Mouse (Mus musculus) spleen, adult 2 months (tissue): ENCODE measurements around the gene Ints11. TPM values are rescaled to one million over a fixed set of nuclear protein-coding genes. Genes with fewer than 3 reads are reported as not detected.

ENCODE experiments used
- DNase-seq, 2 experiments: peaks; one replicate each; pipeline versions ENCODE4 v3.0.0 to v3.0.0-alpha.2; 2012 to 2021; ENCODE audit warnings: low spot score in 2 of 2, low read depth in 1 of 2
- H3K27ac ChIP-seq: fragments of 200-500 bp; 2 replicates; pipeline ENCODE4 v1.5.1; 2012; ENCODE audit warnings: low read length, inconsistent platforms; ENCODE audit not compliant: insufficient read depth
- H3K27me3 ChIP-seq: fragments of 200-500 bp; 2 replicates; pipeline ENCODE4 v1.6.1; 2012; ENCODE audit warnings: mild to moderate bottlenecking, moderate library complexity, low read length, inconsistent platforms; ENCODE audit not compliant: control insufficient read depth, insufficient read depth
- H3K36me3 ChIP-seq: fragments of 200-500 bp; 2 replicates; pipeline ENCODE4 v1.6.1; 2012; ENCODE audit warnings: mild to moderate bottlenecking, low read length, inconsistent platforms; ENCODE audit not compliant: control insufficient read depth, insufficient read depth
- H3K4me1 ChIP-seq: fragments of 200-500 bp; 2 replicates; pipeline ENCODE4 v1.6.1; 2011; ENCODE audit warnings: inconsistent platforms; ENCODE audit not compliant: control insufficient read depth, insufficient read depth, insufficient read length
- H3K4me3 ChIP-seq: fragments of 200-500 bp; 2 replicates; pipeline ENCODE4 v1.5.1; 2011; ENCODE audit warnings: mild to moderate bottlenecking, inconsistent platforms; ENCODE audit not compliant: insufficient read depth, insufficient read length; ENCODE audit errors: extremely low read depth
- CTCF ChIP-seq: fragments of 200-500 bp; IDR thresholded peaks from 2 replicates; pipeline ENCODE4 v1.5.1; 2011; ENCODE audit warnings: mild to moderate bottlenecking, inconsistent platforms; ENCODE audit not compliant: insufficient read depth, insufficient read length, insufficient replicate concordance; ENCODE audit errors: extremely low read depth
- POLR2A ChIP-seq: fragments of 200-500 bp; IDR thresholded peaks from 2 replicates; pipeline ENCODE4 v1.6.1; 2011; ENCODE audit warnings: low read depth, low read length, inconsistent platforms
- WGBS: fragments of 180-500 bp; shearing (Covaris S2); methylation state at CpG from one replicate; pipeline ENCODE4 v1.1.7; 2018; 5-methylcytosine and 5-hydroxymethylcytosine counted together
- polyA plus RNA-seq: library from polyadenylated mRNA; depleted of rRNA; stranded (reverse); fragments of >200 nt; gene quantifications from 2 replicates; pipeline ENCODE4 v1.2.3, GENCODE M21; 2012

Gene Ints11
- polyA plus RNA-seq, 1 experiment = 31.8 TPM

DNA sequence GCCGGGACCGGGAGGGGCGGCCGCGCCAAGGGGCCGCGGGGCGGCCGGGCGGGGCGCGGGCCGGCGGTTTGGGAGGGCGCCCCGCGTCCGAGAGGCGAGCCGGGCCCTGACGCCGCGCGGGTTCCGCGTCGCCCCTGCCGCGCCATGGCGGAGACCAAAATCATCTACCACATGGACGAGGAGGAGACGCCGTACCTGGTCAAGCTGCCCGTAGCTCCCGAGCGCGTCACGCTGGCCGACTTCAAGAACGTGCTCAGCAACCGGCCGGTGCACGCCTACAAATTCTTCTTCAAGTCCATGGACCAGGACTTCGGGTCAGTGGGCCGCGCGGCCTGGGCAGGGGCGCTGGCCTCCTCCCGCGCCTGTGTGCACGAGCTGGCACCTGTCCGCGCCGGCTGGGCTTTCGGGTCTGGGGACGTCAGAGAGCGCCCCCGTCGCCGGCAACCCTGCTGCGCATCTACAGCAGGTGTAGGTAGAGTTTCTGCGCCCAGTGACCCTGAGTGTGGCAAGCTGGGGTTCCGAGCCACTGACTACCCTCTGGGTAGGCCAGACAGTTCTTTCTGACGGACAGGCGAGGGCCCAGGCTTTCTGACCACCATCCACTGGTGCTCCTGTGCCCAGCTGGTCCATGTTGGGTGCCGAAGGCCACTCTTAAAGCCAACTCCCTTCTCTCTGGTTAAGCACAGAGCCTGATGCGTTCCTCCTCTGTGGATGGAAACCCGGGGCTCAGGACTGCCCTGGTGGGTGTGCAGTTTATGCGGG is 21.6 kb upstream of the Ints11 start:
- DNase-seq = peak in 1 of 2 experiments; percentile 37
- no peak overlapping the region; the same call in 1 of the 2 replicates for H3K27ac ChIP-seq

DNA sequence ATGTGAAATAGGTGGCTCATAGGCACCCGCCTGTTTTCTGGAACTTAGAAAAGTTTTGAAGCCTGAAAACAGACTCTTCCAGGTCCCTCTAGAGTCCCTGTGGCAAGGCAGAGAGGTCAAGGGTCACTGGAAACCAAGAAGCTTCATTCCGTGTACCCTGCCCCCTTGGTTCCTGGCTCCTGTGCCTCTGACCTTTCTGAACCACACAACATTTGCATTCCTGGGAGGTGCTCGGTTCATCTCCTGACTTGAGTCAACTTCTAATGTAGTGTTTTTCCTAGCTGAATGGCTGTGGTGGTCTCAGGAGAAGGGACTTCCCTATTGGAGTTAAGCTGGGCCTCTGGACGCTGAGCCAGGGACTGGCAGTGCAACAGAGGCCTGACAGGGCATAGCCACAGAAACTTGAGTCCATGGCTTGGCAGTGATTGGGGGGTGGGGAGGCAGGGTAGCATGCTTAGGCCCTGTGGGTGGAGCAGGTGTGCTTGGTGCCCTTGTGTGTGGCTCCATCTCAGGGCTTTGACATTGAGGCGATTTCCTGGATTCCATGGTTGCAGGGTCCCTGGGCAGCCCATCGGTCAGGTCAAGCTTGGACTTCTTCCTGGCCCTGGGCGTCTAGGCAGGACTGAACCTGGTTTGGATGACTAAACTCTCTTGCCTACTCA is 20.8 kb upstream of the Ints11 start:
- peaks cover 16% of the 10 kb centered on the region; the same call in 1 of the 2 replicates for H3K4me1 ChIP-seq
- no peak for DNase-seq
- no peaks in the 10 kb centered on the region for H3K27me3 ChIP-seq
- no peak overlapping the region for H3K27ac ChIP-seq
- H3K4me3 ChIP-seq = peak overlapping the region; percentile 75; the same call in 1 of the 2 replicates
- no peak for TF ChIP-seq CTCF
- 79% methylated on average over 7 of the region's 7 CpGs for WGBS
- no peaks in the 10 kb centered on the region for H3K36me3 ChIP-seq

More for the DNA sequence above, 21.6 kb upstream of the Ints11 start:
- Histone ChIP-seq H3K36me3 (no peaks in the 10 kb centered on the region), H3K27me3 (no peaks in the 10 kb centered on the region), H3K4me3 (peak overlapping the region; percentile 75), H3K4me1 (peaks cover 16% of the 10 kb centered on the region; the same call in 1 of the 2 replicates)
- whole genome bisulfite sequencing = 3% methylated on average over 65 of the region's 69 CpGs
- no peak for TF ChIP-seq CTCF
- no peak for TF ChIP-seq POLR2A

- H3K27me3 ChIP-seq = no peaks in the 10 kb centered on the region
- H3K4me1 ChIP-seq = peaks cover 16% of the 10 kb centered on the region; the same call in 1 of the 2 replicates
- H3K27ac ChIP-seq = no peak overlapping the region
- no peak for DNase-seq
- no peak overlapping the region for H3K4me3 ChIP-seq
- TF ChIP-seq CTCF (no peak), POLR2A (no peak)
- 75% methylated on average over 2 of the region's 2 CpGs for WGBS
- no peaks in the 10 kb centered on the region; the same call in 1 of the 2 replicates for H3K36me3 ChIP-seq
Measured at GRCm38 (mm10) chr4:155849391-155849790, 20.0 kb upstream of the Ints11 start.

DNA sequence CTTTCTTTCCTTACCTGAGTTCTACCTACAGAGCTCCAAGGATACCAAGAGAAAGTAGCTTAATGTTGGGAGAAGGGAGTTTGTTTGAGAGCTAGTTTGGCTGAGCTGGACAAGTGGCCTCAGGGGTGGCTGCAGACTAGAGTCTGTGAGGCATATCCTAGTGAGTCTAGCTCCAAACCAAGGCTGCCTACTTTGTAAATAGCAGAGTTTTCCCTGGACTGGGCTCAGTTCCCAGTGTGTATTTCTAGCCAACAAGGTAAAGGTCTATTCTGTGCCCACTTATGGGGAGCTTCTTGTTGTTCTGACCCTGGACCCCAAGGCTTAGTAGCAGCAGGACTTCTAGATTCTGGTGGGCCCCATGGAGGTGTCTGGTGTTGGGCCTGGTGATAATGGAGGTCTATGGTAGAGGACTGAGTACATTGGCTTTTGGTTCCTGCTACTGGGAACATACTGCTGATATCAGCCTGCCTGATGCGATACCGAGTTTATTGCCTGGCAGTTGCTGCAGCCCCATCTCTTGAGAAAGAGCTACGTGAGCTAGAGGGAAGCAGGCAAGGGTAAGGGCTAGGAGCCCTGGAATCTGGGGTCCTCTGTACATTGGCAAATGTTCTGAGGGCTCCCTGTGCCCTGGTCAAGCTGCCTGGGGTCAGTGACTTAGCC is 19.4 kb upstream of the Ints11 start:
- 89% methylated on average over 3 of the region's 3 CpGs for WGBS
- Histone ChIP-seq H3K4me1 (peaks cover 16% of the 10 kb centered on the region; the same call in 1 of the 2 replicates), H3K36me3 (peaks cover 3% of the 10 kb centered on the region), H3K27ac (no peak overlapping the region), H3K4me3 (no peak overlapping the region), H3K27me3 (no peaks in the 10 kb centered on the region)
- DNase-seq = no peak
- TF ChIP-seq CTCF = no peak
- no peak for TF ChIP-seq POLR2A

DNA sequence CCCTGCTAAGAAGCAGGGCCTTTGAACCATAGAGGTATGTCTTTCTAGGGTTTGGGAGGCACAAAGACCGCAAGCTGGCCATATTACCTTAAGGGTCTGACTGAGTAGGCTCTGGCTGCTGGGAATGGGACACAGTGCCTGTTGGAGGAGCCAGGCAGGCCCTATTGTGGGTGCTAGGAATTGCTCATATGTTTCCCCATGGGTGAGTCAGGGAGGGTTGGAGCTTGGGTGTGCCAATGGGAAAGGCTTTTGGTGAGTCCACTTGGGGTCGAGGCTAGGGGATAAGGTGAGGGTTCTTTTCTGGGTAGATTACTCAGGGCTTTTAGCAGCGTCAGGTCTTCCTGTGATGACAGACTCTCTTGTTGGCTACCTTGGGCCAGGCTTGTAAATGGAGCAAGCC is 18.0 kb upstream of the Ints11 start:
- WGBS = 95% methylated on average over 3 of the region's 3 CpGs
- H3K4me3 ChIP-seq = no peak overlapping the region
- no peak for DNase-seq
- no peaks in the 10 kb centered on the region for H3K27me3 ChIP-seq
- no peak overlapping the region for H3K27ac ChIP-seq
- TF ChIP-seq POLR2A (no peak), CTCF (no peak)
- peaks cover 16% of the 10 kb centered on the region; the same call in 1 of the 2 replicates for H3K4me1 ChIP-seq
- H3K36me3 ChIP-seq = peaks cover 12% of the 10 kb centered on the region

DNA sequence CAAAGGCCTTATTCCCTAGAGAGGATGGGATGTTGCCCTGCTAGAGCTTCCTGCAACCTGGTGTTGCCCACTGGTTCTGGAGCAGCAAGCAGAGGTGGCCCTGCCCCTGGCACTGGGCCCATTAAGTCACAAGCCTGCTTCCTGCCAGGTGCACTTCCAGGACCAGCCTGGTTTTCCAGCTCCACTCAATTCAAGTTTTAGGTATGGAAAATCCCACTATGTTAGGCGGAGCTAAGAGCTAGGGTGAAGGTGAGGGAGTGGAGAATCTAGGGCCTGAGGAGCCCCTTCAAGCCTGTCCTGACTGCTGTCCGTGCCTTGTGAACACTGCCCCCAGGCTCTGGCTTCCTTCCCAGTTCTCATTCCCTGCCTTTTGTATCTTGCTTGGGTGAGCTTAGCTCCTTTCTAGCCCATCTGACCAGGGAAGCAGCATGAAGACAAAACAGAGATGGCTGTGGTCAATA is 17.4 kb upstream of the Ints11 start:
- WGBS = 83% methylated on average over 2 of the region's 2 CpGs
- no peak overlapping the region for H3K27ac ChIP-seq
- no peak for TF ChIP-seq POLR2A
- TF ChIP-seq CTCF = no peak
- no peak for DNase-seq
- no peak overlapping the region for H3K4me3 ChIP-seq
- peaks cover 12% of the 10 kb centered on the region; the same call in 1 of the 2 replicates for H3K4me1 ChIP-seq
- H3K36me3 ChIP-seq = peaks cover 14% of the 10 kb centered on the region
- H3K27me3 ChIP-seq = no peaks in the 10 kb centered on the region

DNA sequence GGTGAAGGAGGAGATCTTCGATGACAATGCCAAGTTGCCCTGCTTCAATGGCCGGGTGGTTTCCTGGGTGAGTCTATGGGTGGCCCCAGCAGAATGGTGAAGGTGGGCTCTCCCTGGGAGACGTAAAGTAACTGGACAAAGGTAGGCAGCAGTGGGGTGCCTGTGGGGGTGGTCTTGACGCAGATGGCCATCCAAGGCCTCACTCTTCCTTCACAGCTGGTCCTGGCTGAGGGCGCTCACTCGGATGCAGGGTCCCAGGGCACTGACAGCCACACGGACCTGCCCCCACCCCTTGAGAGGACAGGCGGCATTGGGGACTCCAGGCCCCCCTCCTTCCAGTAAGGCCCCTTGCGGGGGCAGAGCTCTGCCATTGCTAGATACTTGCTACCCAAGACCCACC is 15.9 kb upstream of the Ints11 start:
- H3K4me3 ChIP-seq = no peak overlapping the region
- H3K36me3 ChIP-seq = peaks cover 15% of the 10 kb centered on the region
- no peak for TF ChIP-seq POLR2A
- no peak for TF ChIP-seq CTCF
- H3K27ac ChIP-seq = no peak overlapping the region
- 93% methylated on average over 9 of the region's 9 CpGs for WGBS
- DNase-seq = no peak
- H3K27me3 ChIP-seq = no peaks in the 10 kb centered on the region
- peaks cover 6% of the 10 kb centered on the region; the same call in 1 of the 2 replicates for H3K4me1 ChIP-seq
